Mouse (Mus musculus) neural tube, embryonic 15.5 days (tissue): Measurements from ENCODE around the gene Arhgef40. TPM values are rescaled to one million over a fixed set of nuclear protein-coding genes. Genes with fewer than 3 reads are reported as not detected.

Experiments
- ATAC-seq: fragments of 200-750 bp; cut with Nextera tagmentation; 2 replicates; pipeline ENCODE4 v1.8.0; 2017; ENCODE audit warnings: mild to moderate bottlenecking, moderate TSS enrichment, moderate library complexity; ENCODE audit not compliant: low FRiP score
- H3K27ac ChIP-seq: fragments of 300-500 bp; sonication (generic); replicated peaks from 2 replicates; pipeline ENCODE4 v1.5.1; 2015; ENCODE audit warnings: mild to moderate bottlenecking, inconsistent platforms
- H3K27me3 ChIP-seq: fragments of 300-500 bp; sonication (generic); replicated peaks from 2 replicates; pipeline ENCODE4 v1.6.1; 2015; ENCODE audit warnings: inconsistent platforms
- H3K36me3 ChIP-seq: fragments of 300-500 bp; sonication (generic); 2 replicates; pipeline ENCODE4 v1.6.1; 2015; ENCODE audit warnings: inconsistent platforms
- H3K4me1 ChIP-seq: fragments of 300-500 bp; sonication (generic); 2 replicates; pipeline ENCODE4 v1.6.1; 2015; ENCODE audit warnings: inconsistent platforms
- H3K4me2 ChIP-seq: fragments of 300-500 bp; sonication (generic); 2 replicates; pipeline ENCODE4 v1.6.1; 2015; ENCODE audit warnings: inconsistent platforms, mild to moderate bottlenecking, moderate library complexity
- H3K4me3 ChIP-seq: fragments of 300-500 bp; sonication (generic); replicated peaks from 2 replicates; pipeline ENCODE4 v1.5.1; 2015; ENCODE audit warnings: mild to moderate bottlenecking, inconsistent platforms
- H3K9ac ChIP-seq: fragments of 300-500 bp; sonication (generic); replicated peaks from 2 replicates; pipeline ENCODE4 v1.6.1; 2015; ENCODE audit warnings: mild to moderate bottlenecking, inconsistent platforms
- H3K9me3 ChIP-seq: fragments of 300-500 bp; sonication (generic); replicated peaks from 2 replicates; pipeline ENCODE4 v1.6.1; 2016; ENCODE audit warnings: inconsistent platforms
- whole genome bisulfite sequencing: fragments of 180-500 bp; shearing (Covaris S2); methylation state at CpG from one replicate; pipeline ENCODE4 v1.1.7; 2015; ENCODE audit warnings: mixed read lengths; 5-methylcytosine and 5-hydroxymethylcytosine counted together
- polyA plus RNA-seq: library from polyadenylated mRNA; unstranded; fragments of >200 nt; fragmentation: Nextera tagmentation; extraction: Ambion mirVana; gene quantifications from 2 replicates; pipeline ENCODE4 v1.2.1, GENCODE M21; 2015

Arhgef40 gene
- 71.3 and 82.7 TPM in 2 replicates for polyA plus RNA-seq

DNA sequence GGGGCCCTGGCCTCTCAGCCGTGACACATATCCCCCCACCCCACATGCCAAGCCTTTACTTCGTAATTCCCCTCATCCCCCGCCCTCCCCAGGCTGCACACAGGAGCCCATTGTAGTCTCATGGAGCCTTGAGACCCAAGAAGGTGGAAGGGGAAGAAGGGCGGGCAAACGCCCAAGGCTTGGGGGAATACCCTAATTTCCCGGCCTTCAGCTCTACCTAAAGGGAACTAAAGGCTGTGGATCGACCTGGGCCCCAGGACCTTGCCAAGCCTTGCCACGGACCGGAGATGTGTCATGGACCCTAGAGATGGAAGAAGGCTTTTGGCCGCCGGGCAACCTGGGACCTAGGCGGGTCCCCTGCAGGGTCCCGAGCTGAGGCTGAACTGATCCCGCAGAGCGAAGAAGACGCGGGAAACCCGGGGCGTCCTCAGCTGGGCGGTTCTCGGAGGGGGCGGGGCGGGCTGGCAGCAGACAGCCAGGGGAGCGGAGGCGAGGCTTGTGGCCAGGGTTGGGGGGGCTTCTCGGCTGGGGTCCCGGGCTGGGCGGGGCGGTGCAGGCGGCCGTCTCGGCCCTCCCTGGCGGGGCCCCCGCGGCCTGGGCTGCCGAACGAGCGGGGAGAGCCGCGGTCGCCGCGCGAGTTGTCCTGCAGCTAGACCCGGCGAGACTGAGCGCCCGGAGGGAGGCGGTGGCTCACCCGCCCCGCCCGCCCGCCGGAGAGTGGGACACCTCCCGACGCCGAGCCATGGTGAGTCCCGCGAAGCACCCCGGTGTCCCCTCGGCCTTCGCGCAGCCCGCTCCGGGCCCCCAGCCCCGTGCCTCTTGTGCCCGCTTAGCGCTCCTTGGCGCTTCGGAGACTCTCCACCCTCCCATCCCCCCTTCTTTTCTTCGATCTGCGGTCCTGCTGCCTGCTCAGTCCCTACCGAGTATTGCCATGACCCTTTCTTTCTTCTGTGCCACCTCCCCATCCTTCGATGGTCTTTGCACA, at the start of gene Arhgef40:
Arhgef40 (plus strand) TSS at position 473 of the 985 bp plus-strand sequence.
- Histone ChIP-seq H3K4me2 (peak within 1 kb of the TSS; percentile 93), H3K36me3 (peaks cover 23% of the 10 kb centered on the region), H3K27ac (peak within 1 kb of the TSS; percentile 91), H3K4me1 (peaks cover 48% of the 10 kb centered on the region), H3K4me3 (peak within 1 kb of the TSS; percentile 73), H3K27me3 (no peaks in the 10 kb centered on the region), H3K9ac (peak within 1 kb of the TSS; percentile 87), H3K9me3 (no peaks in the 10 kb centered on the region)
- peak; percentile 93 for ATAC-seq
- WGBS, result under 1% methylated on average over 64 of the region's 74 CpGs

DNA sequence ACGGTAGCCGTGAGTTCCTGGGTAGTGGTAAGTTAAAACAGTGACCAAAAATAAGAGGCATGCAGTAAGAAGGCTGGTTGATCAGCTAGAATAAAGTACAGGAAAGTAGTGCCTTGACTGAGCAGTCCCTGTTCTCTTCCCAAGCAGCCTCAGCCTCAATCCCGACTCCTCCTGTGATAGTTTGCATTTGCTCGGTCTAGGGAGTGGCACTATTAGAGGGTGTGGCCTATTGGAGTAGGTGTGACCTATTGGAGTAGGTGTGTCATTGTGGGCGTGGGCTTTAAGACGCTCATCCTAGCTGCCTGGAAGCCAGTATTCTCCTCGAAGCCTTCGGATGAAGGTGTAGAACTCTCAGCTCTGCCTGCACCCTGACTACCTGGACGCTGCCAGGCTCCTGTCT, 45.5 kb upstream of the Arhgef40 start:
- Histone ChIP-seq H3K4me2 (no peak overlapping the region), H3K9me3 (0 out of 2 replicates have a peak, but pooled peaks cover 5% of the 10 kb centered on the region), H3K4me3 (no peak overlapping the region), H3K27ac (no peak overlapping the region), H3K4me1 (no peaks in the 10 kb centered on the region), H3K9ac (no peak overlapping the region), H3K27me3 (no peaks in the 10 kb centered on the region), H3K36me3 (no peaks in the 10 kb centered on the region)
- WGBS, result 91% methylated on average over 9 of the region's 9 CpGs
- ATAC-seq, result no peak

- Histone ChIP-seq H3K4me2 (no peak overlapping the region), H3K9me3 (0 out of 2 replicates have a peak, but pooled peaks cover 5% of the 10 kb centered on the region), H3K4me1 (no peaks in the 10 kb centered on the region), H3K27me3 (no peaks in the 10 kb centered on the region), H3K27ac (no peak overlapping the region), H3K4me3 (no peak overlapping the region), H3K9ac (no peak overlapping the region), H3K36me3 (no peaks in the 10 kb centered on the region)
- no peak for ATAC-seq
- WGBS, result 28% methylated on average over 8 of the region's 8 CpGs
Observed at GRCm38 (mm10) chr14:51940944-51941560, 43.5 kb upstream of the Arhgef40 start.

- Histone ChIP-seq H3K4me2 (no peak overlapping the region), H3K27ac (no peak overlapping the region), H3K27me3 (no peaks in the 10 kb centered on the region), H3K4me3 (no peak overlapping the region), H3K9ac (no peak overlapping the region), H3K9me3 (0 out of 2 replicates have a peak, but pooled peaks cover 5% of the 10 kb centered on the region), H3K36me3 (no peaks in the 10 kb centered on the region), H3K4me1 (no peaks in the 10 kb centered on the region)
- no peak for ATAC-seq
- 54% methylated on average over 9 of the region's 9 CpGs for WGBS
Observed at GRCm38 (mm10) chr14:51941577-51941976, 42.9 kb upstream of the Arhgef40 start.

- Histone ChIP-seq H3K27ac (no peak overlapping the region), H3K36me3 (no peaks in the 10 kb centered on the region), H3K4me1 (no peaks in the 10 kb centered on the region), H3K9me3 (0 out of 2 replicates have a peak, but pooled peaks cover 5% of the 10 kb centered on the region), H3K9ac (no peak overlapping the region), H3K27me3 (no peaks in the 10 kb centered on the region), H3K4me3 (no peak overlapping the region), H3K4me2 (no peak overlapping the region)
- WGBS, result 69% methylated on average over 7 of the region's 7 CpGs
- ATAC-seq, result no peak
Observed at GRCm38 (mm10) chr14:51942236-51942635, 42.3 kb upstream of the Arhgef40 start.

GRCm38 (mm10) chr14:51943336-51943735, 41.2 kb upstream of the Arhgef40 start:
- Histone ChIP-seq H3K27me3 (no peaks in the 10 kb centered on the region), H3K4me2 (no peak overlapping the region), H3K9me3 (no peaks in the 10 kb centered on the region), H3K4me3 (no peak overlapping the region), H3K36me3 (no peaks in the 10 kb centered on the region), H3K27ac (no peak overlapping the region), H3K9ac (no peak overlapping the region), H3K4me1 (no peaks in the 10 kb centered on the region)
- ATAC-seq, result no peak
- 87% methylated on average over 6 of the region's 6 CpGs for WGBS

DNA sequence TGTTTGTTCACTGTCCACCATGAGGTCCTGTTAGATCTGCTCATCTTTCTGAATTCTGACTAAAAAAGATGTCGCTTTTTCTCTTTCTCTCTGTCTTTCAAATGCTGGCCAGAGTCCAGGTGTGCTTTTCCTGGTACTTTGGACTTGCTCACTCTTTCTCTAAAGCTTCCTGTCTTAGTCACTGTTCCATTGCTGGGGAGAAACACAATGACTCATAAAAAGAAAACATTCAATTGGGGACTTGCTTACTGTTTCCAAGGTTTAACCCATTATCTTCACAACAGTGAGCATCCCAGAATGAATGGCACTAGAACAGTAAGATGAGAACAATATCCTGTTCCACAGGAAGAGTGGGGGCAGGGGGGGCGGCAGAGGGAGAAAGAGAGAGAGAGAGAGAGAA, 24.2 kb upstream of the Arhgef40 start:
- 88% methylated on average over 2 of the region's 2 CpGs for WGBS

GRCm38 (mm10) chr14:51967400-51967799, 17.1 kb upstream of the Arhgef40 start:
- WGBS, result 88% methylated on average over 3 of the region's 3 CpGs
- no peak overlapping the region for H3K4me2 ChIP-seq
- H3K9me3 ChIP-seq, result no peaks in the 10 kb centered on the region
- H3K27me3 ChIP-seq, result no peaks in the 10 kb centered on the region
- H3K36me3 ChIP-seq, result no peaks in the 10 kb centered on the region
- no peak overlapping the region for H3K27ac ChIP-seq
- H3K9ac ChIP-seq, result no peak overlapping the region
- no peak overlapping the region for H3K4me3 ChIP-seq
- no peaks in the 10 kb centered on the region for H3K4me1 ChIP-seq
- ATAC-seq, result no peak

More for the DNA sequence above, 24.2 kb upstream of the Arhgef40 start:
- H3K4me3 ChIP-seq, result no peak overlapping the region
- no peaks in the 10 kb centered on the region for H3K27me3 ChIP-seq
- H3K27ac ChIP-seq, result no peak overlapping the region
- H3K36me3 ChIP-seq, result no peaks in the 10 kb centered on the region
- H3K4me2 ChIP-seq, result no peak overlapping the region
- no peak for ATAC-seq
- H3K9me3 ChIP-seq, result no peaks in the 10 kb centered on the region
- H3K4me1 ChIP-seq, result no peaks in the 10 kb centered on the region
- no peak overlapping the region for H3K9ac ChIP-seq

- Histone ChIP-seq H3K36me3 (no peaks in the 10 kb centered on the region), H3K9me3 (no peaks in the 10 kb centered on the region), H3K27ac (no peak overlapping the region), H3K9ac (no peak overlapping the region), H3K4me1 (peaks cover 11% of the 10 kb centered on the region), H3K4me2 (no peak overlapping the region), H3K4me3 (no peak overlapping the region), H3K27me3 (no peaks in the 10 kb centered on the region)
- no peak for ATAC-seq
- 83% methylated on average over 3 of the region's 3 CpGs for WGBS
Observed at GRCm38 (mm10) chr14:51979252-51979651, 5.3 kb upstream of the Arhgef40 start.

- Histone ChIP-seq H3K36me3 (peaks cover 13% of the 10 kb centered on the region), H3K9me3 (no peaks in the 10 kb centered on the region), H3K4me3 (no peak overlapping the region), H3K27me3 (no peaks in the 10 kb centered on the region), H3K9ac (no peak overlapping the region), H3K4me1 (peaks cover 39% of the 10 kb centered on the region), H3K27ac (no peak overlapping the region), H3K4me2 (peak overlapping the region; percentile 93)
- 63% methylated on average over 4 of the region's 4 CpGs for WGBS
- ATAC-seq, result no peak
Observed at GRCm38 (mm10) chr14:51983251-51983650, 1.3 kb upstream of the Arhgef40 start.

DNA sequence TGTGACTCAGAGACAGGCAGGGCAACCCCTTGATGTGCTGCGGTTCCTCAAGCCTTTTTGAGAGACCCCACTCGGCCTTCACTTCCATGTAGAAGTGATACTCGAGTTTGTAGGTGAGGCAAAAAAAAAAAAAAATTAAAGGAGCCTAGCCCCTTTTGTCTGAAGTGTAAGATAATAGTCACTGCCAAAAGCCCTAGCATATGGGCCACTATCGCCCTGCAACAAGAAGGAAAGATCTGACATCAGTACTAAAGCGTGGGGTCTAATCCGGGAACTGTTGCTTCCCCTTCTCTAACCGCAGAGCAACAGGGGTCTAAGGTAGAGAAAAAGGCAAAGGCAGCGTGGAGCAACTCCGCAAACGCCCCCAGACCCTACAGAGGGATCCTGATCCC, 668 bp upstream of the Arhgef40 start:
- H3K27ac ChIP-seq, result peak overlapping the region; percentile 91
- peaks cover 42% of the 10 kb centered on the region for H3K4me1 ChIP-seq
- no peaks in the 10 kb centered on the region for H3K9me3 ChIP-seq
- peak overlapping the region; percentile 87 for H3K9ac ChIP-seq
- no peaks in the 10 kb centered on the region for H3K27me3 ChIP-seq
- peak overlapping the region; percentile 93 for H3K4me2 ChIP-seq
- WGBS, result 11% methylated on average over 10 of the region's 10 CpGs
- peak overlapping the region; percentile 73 for H3K4me3 ChIP-seq
- no peak for ATAC-seq
- peaks cover 16% of the 10 kb centered on the region for H3K36me3 ChIP-seq
